Mouse (Mus musculus): ENCODE measurements around the gene Ccdc171. TPM values are rescaled to one million over a fixed set of nuclear protein-coding genes. Genes with fewer than 3 reads are reported as not detected.
"Not testable (repeated sequence)": the region's sequence is repeated elsewhere in the genome, so short reads cannot be mapped to it uniquely, and the experiment has no call there.

The Ccdc171 gene
- total and polyA plus RNA-seq, 3 experiments, result 0.45 to 1.2 (median 0.94) TPM

GRCm38 (mm10) chr4:83567190-83568113 lies 42.1 kb downstream of the Ccdc171 start:
- DNase-seq, result no peak
- no peak for TF ChIP-seq CTCF (IDR thresholded peaks at IDR 0.05)
- no peak for TF ChIP-seq POLR2A (IDR thresholded peaks at IDR 0.05; ENCODE audit: insufficient read depth, low read depth, low read length)
- no peak for TF ChIP-seq EP300 (IDR thresholded peaks at IDR 0.05; ENCODE audit: insufficient read depth, low read depth, low read length)
- H3K36me3 ChIP-seq (ENCODE audit: control insufficient read depth, insufficient read depth, low read length), result no peaks in the 10 kb centered on the region
- intact Hi-C loops (cut with DNase I), result no loop called here
- no peaks in the 10 kb centered on the region for H3K27me3 ChIP-seq (ENCODE audit: control insufficient read depth, insufficient read depth, low read length)
- WGBS, result 23% methylated on average over 13 of the region's 13 CpGs
- no peak overlapping the region for H3K4me3 ChIP-seq
- H3K27ac ChIP-seq, result no peak overlapping the region
- H3K4me1 ChIP-seq (ENCODE audit: control insufficient read depth, insufficient read depth, low read length), result no peaks in the 10 kb centered on the region; the same call in 1 of the 2 replicates
- H3K9ac ChIP-seq (ENCODE audit: low read depth, low read length), result no peak overlapping the region
- H3K79me2 ChIP-seq (replicated peaks; ENCODE audit: control insufficient read depth, insufficient read depth, low read length), result no peaks in the 10 kb centered on the region

GRCm38 (mm10) chr4:83568145-83568544 lies 42.8 kb downstream of the Ccdc171 start:
- H3K79me2 ChIP-seq (replicated peaks; ENCODE audit: control insufficient read depth, insufficient read depth, low read length); H3K9ac ChIP-seq (ENCODE audit: low read depth, low read length); H3K27me3 ChIP-seq (ENCODE audit: control insufficient read depth, insufficient read depth, low read length); intact Hi-C loops (cut with DNase I); H3K4me3 ChIP-seq; H3K36me3 ChIP-seq (ENCODE audit: control insufficient read depth, insufficient read depth, low read length); H3K27ac ChIP-seq; H3K4me1 ChIP-seq (ENCODE audit: control insufficient read depth, insufficient read depth, low read length): not testable (repeated sequence)
- DNase-seq, result peak; percentile 25 to 30
- WGBS, result 8% methylated on average over 9 of the region's 9 CpGs

GRCm38 (mm10) chr4:83570569-83570968 lies 45.2 kb downstream of the Ccdc171 start:
- Histone ChIP-seq H3K27me3 (ENCODE audit: control insufficient read depth, insufficient read depth, low read length) (no peaks in the 10 kb centered on the region), H3K4me3 (no peak overlapping the region), H3K36me3 (ENCODE audit: control insufficient read depth, insufficient read depth, low read length) (no peaks in the 10 kb centered on the region), H3K4me1 (ENCODE audit: control insufficient read depth, insufficient read depth, low read length) (no peaks in the 10 kb centered on the region; the same call in 1 of the 2 replicates), H3K9ac (ENCODE audit: low read depth, low read length) (no peak overlapping the region), H3K79me2 (replicated peaks; ENCODE audit: control insufficient read depth, insufficient read depth, low read length) (no peaks in the 10 kb centered on the region), H3K27ac (no peak overlapping the region)
- TF ChIP-seq POLR2A (IDR thresholded peaks at IDR 0.05; ENCODE audit: insufficient read depth, low read depth, low read length), result no peak
- peak; percentile 84 for TF ChIP-seq CTCF (IDR thresholded peaks at IDR 0.05)
- no peak for TF ChIP-seq EP300 (IDR thresholded peaks at IDR 0.05; ENCODE audit: insufficient read depth, low read depth, low read length)
- no peak for DNase-seq
- intact Hi-C loops (cut with DNase I), result loop anchor here (1.0 to 5.0 kb wide), 5 partner anchors 43 to 308 kb away; partner anchors contain the start of gene Ccdc171
- 53% methylated on average over 6 of the region's 6 CpGs for WGBS

- Histone ChIP-seq H3K4me1 (ENCODE audit: control insufficient read depth, insufficient read depth, low read length) (no peaks in the 10 kb centered on the region; the same call in 1 of the 2 replicates), H3K4me3 (no peak overlapping the region), H3K79me2 (replicated peaks; ENCODE audit: control insufficient read depth, insufficient read depth, low read length) (no peaks in the 10 kb centered on the region), H3K27me3 (ENCODE audit: control insufficient read depth, insufficient read depth, low read length) (no peaks in the 10 kb centered on the region), H3K27ac (no peak overlapping the region), H3K36me3 (ENCODE audit: control insufficient read depth, insufficient read depth, low read length) (no peaks in the 10 kb centered on the region), H3K9ac (ENCODE audit: low read depth, low read length) (no peak overlapping the region)
- no peak for DNase-seq
- 82% methylated on average over 5 of the region's 5 CpGs for WGBS
- TF ChIP-seq POLR2A (IDR thresholded peaks at IDR 0.05; ENCODE audit: insufficient read depth, low read depth, low read length) (no peak), EP300 (IDR thresholded peaks at IDR 0.05; ENCODE audit: insufficient read depth, low read depth, low read length) (no peak), CTCF (IDR thresholded peaks at IDR 0.05) (no peak)
- intact Hi-C loops (cut with DNase I), result loop anchor here (2.0 to 5.0 kb wide), 4 partner anchors 44 to 308 kb away; partner anchors contain the start of gene Ccdc171
These were observed 45.7 kb downstream of the Ccdc171 start for GRCm38 (mm10) chr4:83571033-83571432.

- Histone ChIP-seq H3K9ac (ENCODE audit: low read depth, low read length) (no peak overlapping the region), H3K36me3 (ENCODE audit: control insufficient read depth, insufficient read depth, low read length) (no peaks in the 10 kb centered on the region), H3K79me2 (replicated peaks; ENCODE audit: control insufficient read depth, insufficient read depth, low read length) (no peaks in the 10 kb centered on the region), H3K4me3 (no peak overlapping the region), H3K4me1 (ENCODE audit: control insufficient read depth, insufficient read depth, low read length) (peaks cover 1% of the 10 kb centered on the region), H3K27me3 (ENCODE audit: control insufficient read depth, insufficient read depth, low read length) (no peaks in the 10 kb centered on the region), H3K27ac (no peak overlapping the region)
- DNase-seq, result no peak
- intact Hi-C loops (cut with DNase I), result loop anchor here (5.0 kb wide), 2 partner anchors 45 to 190 kb away; partner anchors contain the start of gene Ccdc171
- 70% methylated on average over 6 of the region's 6 CpGs for WGBS
- TF ChIP-seq CTCF (IDR thresholded peaks at IDR 0.05) (no peak), EP300 (IDR thresholded peaks at IDR 0.05; ENCODE audit: insufficient read depth, low read depth, low read length) (no peak), POLR2A (IDR thresholded peaks at IDR 0.05; ENCODE audit: insufficient read depth, low read depth, low read length) (no peak)
These were observed 47.2 kb downstream of the Ccdc171 start for GRCm38 (mm10) chr4:83572521-83572920.

GRCm38 (mm10) chr4:83576315-83576714 lies 51.0 kb downstream of the Ccdc171 start:
- H3K79me2 ChIP-seq (replicated peaks; ENCODE audit: control insufficient read depth, insufficient read depth, low read length), result no peaks in the 10 kb centered on the region
- H3K36me3 ChIP-seq (ENCODE audit: control insufficient read depth, insufficient read depth, low read length), result no peaks in the 10 kb centered on the region
- H3K27ac ChIP-seq, result 0 out of 2 replicates have a peak overlapping the region, but pooled peaks have one; percentile 40
- no peak overlapping the region for H3K9ac ChIP-seq (ENCODE audit: low read depth, low read length)
- 13% methylated on average over 3 of the region's 3 CpGs for WGBS
- DNase-seq, result peak in 1 of 2 experiments; percentile 23
- no peak overlapping the region for H3K4me3 ChIP-seq
- intact Hi-C loops (cut with DNase I), result no loop called here
- TF ChIP-seq EP300 (IDR thresholded peaks at IDR 0.05; ENCODE audit: insufficient read depth, low read depth, low read length) (no peak), CTCF (IDR thresholded peaks at IDR 0.05) (no peak), POLR2A (IDR thresholded peaks at IDR 0.05; ENCODE audit: insufficient read depth, low read depth, low read length) (no peak)
- peaks cover 1% of the 10 kb centered on the region; the same call in 1 of the 2 replicates for H3K4me1 ChIP-seq (ENCODE audit: control insufficient read depth, insufficient read depth, low read length)
- no peaks in the 10 kb centered on the region for H3K27me3 ChIP-seq (ENCODE audit: control insufficient read depth, insufficient read depth, low read length)

Data from heart, adult 2 months (tissue).